Mouse (Mus musculus) neutrophil, adult 5-6 weeks (primary cell): ENCODE results near the gene Zfp597. TPM values are rescaled to one million over a fixed set of nuclear protein-coding genes. Genes with fewer than 3 reads are reported as not detected.
"Not testable (repeated sequence)": the region's sequence is repeated elsewhere in the genome, so short reads cannot be mapped to it uniquely, and the experiment has no call there.

Source experiments
- ATAC-seq: fragments of 151-379, 151-347 bp; 2 replicates; pipeline ENCODE4 v1.8.0; 2017; ENCODE audit warnings: mild to moderate bottlenecking, moderate TSS enrichment; ENCODE audit not compliant: insufficient number of reproducible peaks, poor library complexity, low FRiP score, severe bottlenecking; ENCODE audit errors: extremely low read depth
- total RNA-seq: library from RNA; stranded (forward); fragments of 200-1000 nt; gene quantifications from 2 replicates; pipeline ENCODE4 v1.2.3, GENCODE M21; 2017

Zfp597 gene
- total RNA-seq, 1 experiment from 2014 or later: 55.5 TPM

DNA sequence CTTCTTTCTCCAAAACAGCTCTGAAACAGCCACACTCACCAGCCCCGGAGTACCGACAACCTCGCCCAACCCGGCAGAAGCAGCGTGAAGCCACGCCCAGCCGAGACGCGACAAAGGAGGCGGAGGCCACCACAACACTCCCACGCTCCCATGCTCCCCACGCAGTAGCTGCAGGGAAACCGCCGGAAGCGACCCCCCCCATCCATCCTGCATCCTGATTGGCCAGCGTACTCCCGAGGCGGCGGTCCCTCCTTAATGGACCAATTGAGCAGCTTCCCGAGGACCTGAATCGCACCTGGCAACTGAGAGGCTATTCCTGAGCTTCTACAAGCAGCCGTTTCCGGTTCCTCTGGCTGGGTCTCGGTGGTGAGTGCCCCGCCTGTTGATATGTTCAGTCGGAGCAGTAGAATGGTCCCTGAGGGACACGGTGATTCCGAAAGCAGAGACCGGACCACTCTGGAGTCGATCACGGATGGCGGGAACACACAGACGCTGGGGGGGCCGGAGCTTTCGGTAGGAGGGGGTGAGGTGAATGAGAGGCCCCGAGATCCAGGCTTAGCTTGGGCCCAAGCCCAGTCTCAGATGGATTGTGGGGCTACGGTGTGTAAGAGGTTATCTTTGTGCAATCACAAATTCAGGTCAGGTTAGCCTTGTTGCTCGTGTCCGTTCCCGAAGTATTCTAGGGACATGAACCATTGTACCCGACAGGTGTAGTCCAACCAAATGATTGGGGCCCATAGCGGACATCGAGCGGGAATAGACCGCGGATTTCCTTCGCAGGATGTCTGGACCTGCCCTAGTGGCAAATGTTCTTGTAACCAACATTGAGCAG lies 11.9 kb downstream of the Zfp597 start, which contains the start of gene Naa60:
Gene Naa60 (plus strand): TSS at position 160 of the 832 bp plus-strand sequence.
- ATAC-seq: peak; percentile 94

DNA sequence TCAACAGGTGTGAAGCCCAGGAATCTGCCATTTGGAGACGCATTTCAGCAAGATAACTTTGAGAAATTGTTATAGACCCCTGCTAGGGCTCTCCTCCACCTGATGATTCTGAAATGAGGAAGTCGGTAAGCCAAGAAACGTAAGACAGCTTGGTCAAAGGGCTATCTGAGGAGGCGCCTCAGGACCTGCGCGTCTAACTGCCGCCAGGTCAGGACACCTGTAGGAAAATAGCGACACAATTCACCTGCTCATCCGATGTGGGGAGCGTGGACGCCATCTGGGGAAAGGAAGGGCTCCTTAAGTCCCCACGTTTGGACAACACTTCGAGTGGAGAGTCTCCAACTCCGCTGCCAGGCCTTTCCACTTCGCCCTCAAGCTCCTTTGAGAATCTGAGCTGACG lies 12.5 kb downstream of the Zfp597 start:
- peak; percentile 42 for ATAC-seq

DNA sequence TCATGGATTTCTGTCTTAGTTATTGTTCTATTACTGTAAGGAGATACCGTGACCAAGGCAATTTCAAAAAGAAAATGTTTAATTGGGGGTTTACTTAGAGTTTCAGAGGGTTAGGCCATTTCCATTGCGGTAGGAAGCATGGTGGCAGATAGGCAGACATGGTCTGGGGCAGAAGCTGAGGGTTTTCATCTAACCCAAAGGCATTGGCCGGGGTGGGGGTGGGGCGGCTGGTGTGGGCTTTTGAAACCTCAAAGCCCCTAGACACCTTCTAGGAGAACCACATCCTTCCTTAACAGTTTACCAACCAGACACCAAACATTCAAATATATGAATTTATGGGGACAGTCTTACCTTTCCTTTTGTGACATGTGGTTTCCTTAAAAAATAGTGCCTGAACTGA lies 25.1 kb downstream of the Zfp597 start:
- no peak for ATAC-seq

DNA sequence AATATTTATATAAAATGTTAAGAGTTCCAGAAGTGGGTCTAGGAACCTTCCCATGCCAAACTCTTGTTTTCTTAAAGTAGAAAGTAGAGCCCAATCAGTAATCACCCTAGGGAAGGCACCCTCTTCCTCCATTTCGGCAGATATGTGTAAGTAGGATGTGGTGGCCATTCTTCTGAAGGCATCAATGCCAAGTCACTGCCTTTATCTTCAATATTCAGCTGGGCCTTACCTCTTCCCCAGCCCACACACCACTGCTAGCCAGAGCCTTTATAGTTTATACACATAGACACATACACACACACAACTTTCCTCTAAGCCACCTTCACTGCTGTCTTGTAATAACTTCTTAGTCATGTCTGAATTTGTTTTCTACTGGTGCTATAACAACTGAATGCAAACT lies 28.6 kb downstream of the Zfp597 start:
- no peak for ATAC-seq

DNA sequence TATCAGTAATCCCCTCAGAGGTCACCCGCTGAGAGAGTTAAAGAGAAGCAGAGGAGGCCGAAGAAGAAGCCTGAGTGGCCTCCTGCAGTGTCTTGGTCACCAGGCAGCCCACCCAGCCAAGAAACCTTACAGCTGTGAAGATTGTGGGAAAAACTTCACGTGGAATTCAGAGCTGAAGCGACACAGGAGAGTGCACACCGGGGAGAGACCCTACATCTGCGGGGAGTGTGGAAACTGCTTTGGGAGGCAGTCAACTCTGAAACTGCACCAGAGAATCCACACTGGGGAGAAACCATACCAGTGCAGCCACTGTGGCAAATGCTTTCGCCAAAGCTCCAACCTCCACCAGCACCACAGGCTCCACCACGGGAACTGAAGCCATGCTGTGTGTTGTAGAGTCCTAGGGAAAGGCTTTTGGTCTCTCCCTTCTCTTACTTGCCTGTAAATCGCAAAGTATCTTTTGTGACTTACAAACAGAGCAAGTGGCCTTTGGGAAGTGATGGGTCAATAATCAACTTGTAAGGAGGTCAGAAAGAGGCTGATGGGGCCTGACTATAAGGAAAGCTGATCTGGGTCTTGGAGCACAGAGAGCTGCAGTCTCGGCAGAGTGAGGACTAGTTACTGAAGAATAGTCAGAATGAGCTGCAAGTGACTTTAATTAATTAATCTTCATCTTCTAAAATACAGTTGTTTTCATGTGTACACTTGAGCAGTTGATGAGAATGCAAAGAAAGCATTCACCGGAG lies 29.8 kb downstream of the Zfp597 start:
- no peak for ATAC-seq

DNA sequence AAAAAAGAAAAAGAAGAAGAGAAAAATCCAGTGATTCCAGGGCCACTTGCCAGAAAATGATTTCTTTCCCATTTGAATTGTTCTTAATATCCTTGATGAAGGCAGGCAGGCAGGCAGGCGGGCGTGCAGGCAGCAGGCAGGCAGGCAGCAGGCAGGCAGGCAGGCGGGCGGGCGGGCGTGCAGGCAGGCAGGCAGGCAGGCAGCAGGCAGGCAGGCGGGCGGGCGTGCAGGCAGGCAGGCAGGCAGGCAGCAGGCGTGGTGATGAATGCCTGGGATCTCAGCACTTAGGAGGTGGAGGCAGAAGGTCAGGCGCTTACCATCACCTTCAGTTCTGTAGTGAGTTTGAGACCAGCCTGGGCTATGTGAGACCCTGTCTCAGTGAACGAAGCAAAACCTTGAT lies 31.8 kb downstream of the Zfp597 start:
- no peak for ATAC-seq

DNA sequence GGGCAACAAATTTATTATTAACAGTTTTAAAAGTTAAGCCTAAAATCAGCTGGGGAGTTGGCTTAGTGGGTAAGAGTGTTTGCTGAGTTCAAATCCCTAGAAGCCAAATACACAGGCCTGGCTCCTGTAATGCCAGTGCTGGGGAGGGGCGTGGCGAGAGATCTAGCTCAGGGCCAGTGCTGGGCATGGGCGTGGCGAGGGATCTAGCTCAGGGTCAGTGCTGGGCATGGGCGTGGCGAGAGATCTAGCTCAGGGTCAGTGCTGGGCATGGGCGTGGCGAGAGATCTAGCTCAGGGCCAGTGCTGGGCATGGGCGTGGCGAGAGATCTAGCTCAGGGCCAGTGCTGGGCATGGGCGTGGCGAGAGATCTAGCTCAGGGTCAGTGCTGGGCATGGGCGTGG lies 33.1 kb downstream of the Zfp597 start:
- ATAC-seq: not testable (repeated sequence)

DNA sequence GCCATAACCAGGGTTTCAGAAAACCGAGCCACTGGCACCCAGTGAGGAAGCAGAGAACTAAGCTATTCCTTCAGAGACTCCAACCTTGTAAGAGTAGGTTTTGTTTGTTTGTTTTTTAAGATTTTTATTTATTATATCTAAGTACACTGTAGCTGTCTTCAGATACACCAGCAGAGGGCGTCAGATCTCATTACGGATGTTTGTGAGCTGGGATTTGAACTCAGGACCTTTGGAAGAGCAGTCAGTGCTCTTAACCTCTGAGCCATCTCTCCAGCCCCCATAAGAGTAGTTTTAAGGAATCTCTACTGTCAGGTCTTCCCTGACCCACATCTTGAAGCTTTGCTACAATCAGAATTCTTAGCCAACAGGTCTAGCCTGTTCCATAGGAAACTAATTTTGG lies 35.9 kb downstream of the Zfp597 start:
- ATAC-seq: no peak

DNA sequence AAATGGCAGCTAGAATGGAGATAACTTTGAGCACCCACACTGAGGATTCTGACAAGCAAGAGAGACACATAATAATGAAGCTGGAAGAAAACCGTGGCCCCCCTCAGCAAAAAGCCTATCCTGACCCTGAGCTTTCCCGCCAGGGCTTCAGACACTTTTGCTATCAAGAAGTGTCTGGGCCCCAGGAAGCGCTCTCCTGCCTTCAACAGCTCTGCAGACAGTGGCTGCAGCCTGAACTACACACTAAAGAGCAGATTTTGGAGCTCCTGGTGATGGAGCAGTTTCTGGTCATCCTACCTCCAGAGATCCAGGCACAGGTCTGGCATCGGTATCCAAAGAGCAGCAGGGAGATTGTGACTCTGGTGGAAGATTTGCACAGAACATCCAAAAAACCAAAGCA lies 36.5 kb downstream of the Zfp597 start:
- no peak for ATAC-seq

DNA sequence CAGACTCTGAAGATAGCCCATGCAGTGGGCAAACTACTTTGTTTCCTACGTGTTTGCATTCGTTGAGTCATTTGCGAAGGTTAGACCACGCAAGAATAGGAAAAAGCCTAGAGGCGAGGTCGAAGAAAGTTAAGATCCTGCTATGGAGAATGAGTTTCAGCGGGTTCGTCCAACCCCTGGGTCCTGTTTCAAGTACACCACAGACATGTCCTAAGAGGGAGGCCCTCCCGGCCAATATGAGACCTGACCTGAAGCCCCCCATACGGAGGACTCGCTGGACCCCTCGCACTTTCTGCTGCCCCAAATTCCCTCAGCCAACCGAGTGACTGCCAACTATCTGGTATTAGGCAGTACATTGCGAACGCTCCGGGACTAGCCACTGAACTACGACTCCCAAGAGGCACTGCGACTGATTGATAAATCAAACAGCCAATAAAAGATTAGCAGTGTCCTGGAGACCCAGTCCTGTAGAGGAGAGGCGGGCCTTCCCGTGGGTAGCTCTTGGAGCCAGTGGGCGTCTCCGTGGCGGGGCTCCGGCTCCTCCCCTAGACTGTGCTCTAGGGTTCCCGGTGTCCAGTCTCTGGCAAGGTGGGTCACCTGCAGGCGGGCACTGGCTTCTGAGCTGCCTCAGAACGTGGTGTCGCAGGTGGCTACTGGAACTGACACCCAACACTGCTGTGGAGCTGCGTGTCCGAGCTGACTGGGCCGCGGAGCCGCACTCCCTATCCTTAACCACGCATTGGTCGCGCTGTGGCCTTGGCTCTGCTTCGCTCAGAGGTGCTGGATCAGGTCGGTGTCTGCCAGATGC lies 37.4 kb downstream of the Zfp597 start, which contains the start of gene Zfp174:
Gene Zfp174 (plus strand): TSS at position 558 of the 808 bp plus-strand sequence.
- ATAC-seq: peak; percentile 100

DNA sequence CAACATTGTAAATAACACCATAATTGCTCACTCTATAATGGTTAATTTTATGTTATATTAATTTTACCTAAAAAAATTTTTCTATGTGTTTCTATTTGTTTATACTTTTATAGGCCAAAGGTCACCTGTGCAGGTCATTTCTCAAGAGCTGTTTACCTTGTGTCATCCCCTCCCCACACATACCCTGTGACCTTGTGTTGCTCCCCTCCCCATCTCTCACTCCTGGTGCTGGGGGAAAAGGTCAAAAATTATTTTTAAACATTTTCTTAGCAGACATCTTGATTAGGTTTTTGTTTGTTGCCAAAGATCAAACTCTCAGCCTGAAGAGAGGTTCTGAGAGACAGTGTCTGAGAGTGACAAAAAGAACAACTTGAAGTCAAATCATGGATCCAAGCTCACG lies 40.6 kb downstream of the Zfp597 start:
- ATAC-seq: no peak

DNA sequence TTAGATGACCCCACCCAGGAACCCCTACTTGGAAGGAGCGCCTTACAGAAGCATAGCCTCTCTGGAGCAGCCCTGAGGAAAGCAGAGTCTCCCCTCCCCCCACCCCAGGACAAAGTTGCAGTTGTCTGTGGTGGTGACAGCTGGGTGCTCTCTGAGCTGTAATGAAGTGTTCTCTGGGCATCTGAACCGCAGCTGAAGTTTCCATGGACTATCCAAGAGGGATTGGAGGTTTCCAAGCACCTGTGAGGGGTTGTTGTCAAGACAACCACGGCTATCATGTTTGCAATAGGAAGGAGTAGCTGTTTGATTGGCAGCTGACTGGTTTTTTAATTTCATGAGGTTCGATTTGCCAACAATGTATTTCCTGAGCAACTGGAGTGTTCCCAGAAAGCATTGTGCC lies 41.4 kb downstream of the Zfp597 start:
- no peak for ATAC-seq

DNA sequence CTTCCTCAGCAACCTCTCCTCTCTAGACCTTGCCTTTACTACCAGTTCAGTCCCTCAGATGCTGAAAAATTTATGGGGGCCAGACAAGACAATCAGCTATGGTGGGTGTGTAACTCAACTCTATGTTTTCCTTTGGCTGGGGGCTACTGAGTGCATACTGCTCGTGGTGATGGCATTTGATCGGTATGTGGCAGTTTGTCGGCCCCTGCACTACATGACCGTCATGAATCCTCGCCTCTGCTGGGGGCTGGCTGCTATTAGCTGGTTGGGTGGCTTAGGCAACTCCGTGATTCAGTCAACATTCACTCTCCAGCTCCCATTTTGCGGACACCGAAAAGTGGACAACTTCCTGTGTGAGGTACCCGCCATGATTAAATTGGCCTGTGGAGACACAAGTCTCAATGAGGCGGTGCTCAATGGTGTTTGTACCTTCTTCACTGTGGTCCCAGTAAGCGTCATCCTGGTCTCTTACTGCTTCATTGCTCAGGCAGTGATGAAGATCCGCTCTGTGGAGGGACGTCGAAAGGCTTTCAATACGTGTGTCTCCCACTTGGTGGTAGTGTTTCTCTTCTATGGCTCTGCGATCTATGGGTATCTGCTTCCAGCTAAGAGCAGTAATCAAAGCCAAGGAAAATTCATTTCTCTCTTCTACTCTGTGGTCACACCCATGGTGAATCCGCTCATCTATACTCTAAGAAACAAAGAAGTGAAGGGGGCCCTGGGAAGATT lies 45.0 kb downstream of the Zfp597 start:
- peak; percentile 53; the same call in 1 of the 2 replicates for ATAC-seq

DNA sequence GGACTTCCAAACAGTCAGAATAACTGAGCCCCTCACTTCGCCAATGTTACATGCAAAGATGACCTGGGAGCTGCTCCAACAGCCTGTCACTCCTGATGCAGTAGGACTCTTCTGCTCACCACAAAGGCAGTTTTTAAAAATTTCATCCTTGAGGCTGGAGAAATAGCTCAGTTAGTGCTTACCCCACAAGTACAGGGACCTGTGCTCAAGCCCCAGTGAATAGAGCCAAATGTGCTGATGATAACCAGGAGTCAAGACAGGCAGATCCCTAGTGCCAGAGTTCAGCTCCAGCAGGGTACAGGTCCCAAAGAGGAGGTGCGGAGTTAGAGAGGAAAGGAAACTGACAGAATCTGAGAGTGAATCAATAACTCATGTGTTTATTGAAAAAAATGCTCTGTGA lies 48.9 kb downstream of the Zfp597 start:
- ATAC-seq: no peak

DNA sequence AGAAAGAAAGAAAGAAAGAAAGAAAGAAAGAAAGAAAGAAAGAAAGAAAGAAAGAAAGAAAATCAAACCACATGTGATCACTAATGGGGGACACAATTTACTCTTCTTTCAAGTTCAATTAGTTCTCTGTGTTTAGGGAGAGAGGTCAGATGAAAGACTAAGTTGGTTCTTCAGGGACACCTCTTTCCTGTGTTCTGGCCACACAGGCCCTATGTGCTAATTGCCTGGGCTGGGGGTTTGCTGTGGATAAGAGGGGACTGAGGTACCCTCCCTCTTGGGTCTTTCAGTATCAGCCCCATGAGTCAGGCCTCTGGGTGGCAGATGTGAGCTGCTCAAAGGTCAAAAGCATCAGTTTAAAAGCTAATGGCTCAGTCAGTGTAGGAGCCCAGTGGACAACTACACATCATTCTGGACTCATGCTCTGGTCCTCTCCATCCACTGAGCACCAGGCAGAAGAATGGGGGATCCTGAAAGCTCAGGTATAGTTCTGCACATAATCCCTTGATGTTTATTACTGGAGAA lies 53.7 kb downstream of the Zfp597 start, which contains the start of gene Olfr15:
Gene Olfr15 (plus strand): TSS at position 291 of the 522 bp plus-strand sequence.
- no peak for ATAC-seq

DNA sequence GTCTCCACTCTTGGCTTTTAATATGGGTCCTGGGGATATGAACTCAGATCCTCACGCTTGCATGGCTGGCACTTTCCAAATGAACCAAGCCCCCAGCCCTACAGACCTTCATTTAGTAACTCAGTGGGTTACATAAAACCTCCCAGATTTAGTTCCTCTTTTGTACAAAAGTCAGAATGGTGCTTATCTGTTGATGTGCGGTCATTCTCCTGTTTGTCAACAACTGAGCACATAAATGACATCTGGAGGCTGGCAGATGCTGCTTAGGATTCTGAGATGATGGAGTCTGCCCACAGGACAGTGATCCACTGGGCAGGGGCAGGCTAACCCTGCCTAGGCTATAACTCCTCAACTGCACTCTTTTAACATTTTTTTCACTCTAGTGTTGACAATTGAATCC lies 54.6 kb downstream of the Zfp597 start:
- ATAC-seq: no peak

DNA sequence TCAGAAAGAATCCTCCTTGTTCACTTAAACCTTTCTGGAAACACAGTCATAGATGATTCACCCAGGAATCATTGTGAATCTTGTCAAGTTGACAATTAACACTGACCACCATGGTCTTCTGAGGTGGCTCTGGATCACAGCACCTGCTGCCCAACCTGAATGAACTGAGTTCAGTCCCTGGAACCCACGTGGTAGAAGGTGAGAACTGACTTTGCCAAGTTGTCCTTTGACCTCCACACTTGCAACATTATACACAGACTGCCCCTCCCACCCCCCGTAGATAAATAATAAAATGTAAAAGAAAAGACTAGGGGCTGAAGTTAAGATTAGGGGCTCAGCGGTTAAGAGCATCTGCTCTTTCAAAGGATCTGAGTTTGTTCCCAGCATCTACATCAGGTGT lies 56.3 kb downstream of the Zfp597 start:
- ATAC-seq: no peak

DNA sequence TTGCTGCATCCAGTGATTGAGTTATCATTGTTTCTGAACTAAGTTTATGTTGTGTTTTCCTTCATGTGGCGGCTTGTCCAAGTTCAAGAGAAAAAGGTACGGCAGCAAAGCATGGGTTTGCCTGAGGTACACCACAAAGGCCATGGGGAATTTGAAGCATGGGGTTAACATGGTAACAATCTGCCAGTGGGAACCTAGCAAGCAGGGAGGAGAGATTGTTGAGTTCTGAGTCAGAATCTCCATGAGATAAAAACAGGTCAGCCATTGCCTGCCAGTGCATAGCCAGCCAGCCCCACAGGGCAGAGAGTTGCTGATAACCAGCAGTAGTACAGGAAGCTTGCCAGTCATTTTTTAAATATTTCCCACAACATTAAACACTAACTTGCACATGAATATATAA lies 64.2 kb downstream of the Zfp597 start:
- ATAC-seq: no peak
